In genomic region chr2:155073347-155073746, GRCm38 (mm10) we compare ENCODE assay signal across 8 mouse cellular contexts. TPM values are rescaled to one million over a fixed set of nuclear protein-coding genes. Genes with fewer than 3 reads are reported as not detected.
A peak's percentile ranks its signal among the peaks of the same experiment; 100 is the strongest.
DNase-seq lines count a peak whose midpoint lies in the region; ATAC-seq and TF ChIP-seq lines count a peak whose summit lies in the region.

No protein-coding gene starts in this region.

- H3K79me2 ChIP-seq in liver, adult 2 months (ENCODE audit: control insufficient read depth, insufficient read depth, low read length), result peaks cover 33% of the 10 kb centered on the region

- peak overlapping the region; percentile 98 for H3K27ac ChIP-seq in liver, adult 2 months (replicated peaks; ENCODE audit: insufficient read depth, low read depth, low read length)
- peak overlapping the region; percentile 14; the same call in 1 of the 2 replicates for H3K27ac ChIP-seq in embryonic fibroblast, embryonic 13.5 days (ENCODE audit: insufficient read depth, low read length)
- peak overlapping the region; percentile 92 for H3K27ac ChIP-seq in limb, embryonic 10.5 days
- H3K27ac ChIP-seq in neural tube, embryonic 13.5 days (replicated peaks), result peak overlapping the region; percentile 88

- TF ChIP-seq POLR2A in liver, adult 2 months (IDR thresholded peaks at IDR 0.05; ENCODE audit: extremely low read depth, insufficient read depth, low read length), result 0 out of 2 replicates have a peak, but pooled peaks have one; percentile 30
- peak; percentile 17; the same call in 1 of the 2 replicates for TF ChIP-seq POLR2A in embryonic fibroblast, embryonic 13.5 days (IDR thresholded peaks at IDR 0.05; ENCODE audit: low read depth, low read length)

- H3K36me3 ChIP-seq in liver, adult 2 months (ENCODE audit: control insufficient read depth, insufficient read depth, low read length), result peaks cover 32% of the 10 kb centered on the region
- H3K36me3 ChIP-seq in limb, embryonic 10.5 days, result peaks cover 41% of the 10 kb centered on the region
- H3K36me3 ChIP-seq in neural tube, embryonic 13.5 days, result peaks cover 3% of the 10 kb centered on the region

- peak overlapping the region; percentile 90 for H3K9ac ChIP-seq in liver, adult 2 months (ENCODE audit: low read depth, low read length)
- peak overlapping the region; percentile 82 for H3K9ac ChIP-seq in neural tube, embryonic 13.5 days

- no peak for ATAC-seq in neural tube, embryonic 13.5 days (ENCODE audit: low read depth)

- peaks cover 17% of the 10 kb centered on the region for H3K4me1 ChIP-seq in liver, adult 2 months (ENCODE audit: control insufficient read depth, insufficient read depth, low read length)
- H3K4me1 ChIP-seq in embryonic fibroblast, embryonic 13.5 days (ENCODE audit: control insufficient read depth, insufficient read depth, low read length), result peaks cover 15% of the 10 kb centered on the region
- peaks cover 45% of the 10 kb centered on the region for H3K4me1 ChIP-seq in limb, embryonic 10.5 days
- H3K4me1 ChIP-seq in neural tube, embryonic 13.5 days (replicated peaks), result peaks cover 26% of the 10 kb centered on the region

- H3K9me3 ChIP-seq in limb, embryonic 10.5 days (replicated peaks), result no peaks in the 10 kb centered on the region
- H3K9me3 ChIP-seq in neural tube, embryonic 13.5 days, result no peaks in the 10 kb centered on the region

- WGBS in liver, adult 2 months, result 6% methylated on average over 3 of the region's 3 CpGs
- WGBS in limb, embryonic 10.5 days, result 28% methylated on average over 3 of the region's 3 CpGs
- WGBS in neural tube, embryonic 13.5 days, result 26% methylated on average over 3 of the region's 3 CpGs

- peak; percentile 99 for DNase-seq in liver, adult 2 months (ENCODE audit: extremely low read depth, low read depth, low spot score)
- no peak for DNase-seq in liver
- DNase-seq in limb, embryonic 10.5 days (ENCODE audit: low spot score), result no peak
- no peak for DNase-seq in urinary bladder, postnatal 25 days (ENCODE audit: low spot score)
- DNase-seq in left cerebral cortex, adult 11 months (ENCODE audit: low spot score), result no peak
- no peak for DNase-seq in c-Kit-positive CD71-positive TER-119-positive erythroid progenitor cells, embryonic 14.5 days (ENCODE audit: low spot score)

- H3K4me2 ChIP-seq in neural tube, embryonic 13.5 days, result peak overlapping the region; percentile 61

- no peak for TF ChIP-seq CTCF in liver, adult 2 months (IDR thresholded peaks at IDR 0.05; ENCODE audit: low read depth, low read length)
- no peak for TF ChIP-seq CTCF in embryonic fibroblast, embryonic 13.5 days (IDR thresholded peaks at IDR 0.05; ENCODE audit: borderline replicate concordance, insufficient read depth, low read length)

- peak overlapping the region; percentile 96 for H3K4me3 ChIP-seq in liver, adult 2 months (ENCODE audit: insufficient read depth, low read depth, low read length)
- H3K4me3 ChIP-seq in embryonic fibroblast, embryonic 13.5 days (ENCODE audit: insufficient read depth, low read length), result peak overlapping the region; percentile 90
- H3K4me3 ChIP-seq in limb, embryonic 10.5 days, result peak overlapping the region; percentile 66
- peak overlapping the region; percentile 64 for H3K4me3 ChIP-seq in neural tube, embryonic 13.5 days

- H3K27me3 ChIP-seq in liver, adult 2 months (ENCODE audit: control insufficient read depth, insufficient read depth, low read length), result no peaks in the 10 kb centered on the region
- no peaks in the 10 kb centered on the region for H3K27me3 ChIP-seq in limb, embryonic 10.5 days (ENCODE audit: low read depth, poor library complexity, severe bottlenecking)
- no peaks in the 10 kb centered on the region for H3K27me3 ChIP-seq in neural tube, embryonic 13.5 days

RNA-seq across cellular contexts. Expression of gene Ahcy, which starts 0.9 kb away (rescaled TPM):
- total RNA-seq in liver, adult 2 months (2014; rRNA removed), result 1,859 and 1,996 TPM in 2 replicates
- polyA plus RNA-seq in liver, adult 2 months (2012; rRNA removed), result 1,364 and 1,580 TPM in 2 replicates
- polyA plus RNA-seq in embryonic fibroblast, embryonic 13.5 days (2011; ENCODE audit: insufficient read length, low read depth, missing spikeins), result 52.0 and 52.2 TPM in 2 replicates
- polyA plus RNA-seq in limb, embryonic 10.5 days (2016; fragmentation: Nextera tagmentation; extraction: Ambion mirVana), result 156 and 181 TPM in 2 replicates
- polyA plus RNA-seq in neural tube, embryonic 13.5 days (2015; fragmentation: Nextera tagmentation; extraction: Ambion mirVana), result 31.6 and 35.5 TPM in 2 replicates

RNA-seq across cellular contexts. Expression of gene Gm14226, which starts 55.3 kb away (rescaled TPM):
- total RNA-seq in liver, adult 2 months (2014; rRNA removed), result under 0.01 TPM in 1 of 2 replicates, not detected in the other
- polyA plus RNA-seq in liver, adult 2 months (2012; rRNA removed), result 0.02 TPM in 1 of 2 replicates, not detected in the other
- 0.21 TPM in 1 of 2 replicates, not detected in the other for polyA plus RNA-seq in embryonic fibroblast, embryonic 13.5 days (2011; ENCODE audit: insufficient read length, low read depth, missing spikeins)
- polyA plus RNA-seq in limb, embryonic 10.5 days (2016; fragmentation: Nextera tagmentation; extraction: Ambion mirVana), result 12.3 and 13.5 TPM in 2 replicates
- 0.29 and 0.36 TPM in 2 replicates for polyA plus RNA-seq in neural tube, embryonic 13.5 days (2015; fragmentation: Nextera tagmentation; extraction: Ambion mirVana)

RNA-seq across cellular contexts. Expression of gene Itch, which starts 60.0 kb away (rescaled TPM):
- total RNA-seq in liver, adult 2 months (2014; rRNA removed), result 50.7 and 61.4 TPM in 2 replicates
- 5.9 and 6.1 TPM in 2 replicates for polyA plus RNA-seq in liver, adult 2 months (2012; rRNA removed)
- polyA plus RNA-seq in embryonic fibroblast, embryonic 13.5 days (2011; ENCODE audit: insufficient read length, low read depth, missing spikeins), result 62.4 and 73.3 TPM in 2 replicates
- 58.4 and 64.8 TPM in 2 replicates for polyA plus RNA-seq in limb, embryonic 10.5 days (2016; fragmentation: Nextera tagmentation; extraction: Ambion mirVana)
- polyA plus RNA-seq in neural tube, embryonic 13.5 days (2015; fragmentation: Nextera tagmentation; extraction: Ambion mirVana), result 47.7 and 48.7 TPM in 2 replicates

Comparison
In these comparisons a context has a peak if more than half of its experiments do, and no peak if none do; other contexts are left out.
1. H3K27ac ChIP-seq: peak in every context shown above with its lines; median percentile 98 in liver, adult 2 months; 92 in limb, embryonic 10.5 days; 88 in neural tube, embryonic 13.5 days; 14 in embryonic fibroblast, embryonic 13.5 days.